Mouse (Mus musculus): ENCODE data around the gene Rora. TPM values are rescaled to one million over a fixed set of nuclear protein-coding genes. Genes with fewer than 3 reads are reported as not detected.
A peak's percentile ranks its signal among the peaks of the same experiment; 100 is the strongest.

Rora gene
- polyA plus RNA-seq, 1 experiment, result 0.06 TPM

DNA sequence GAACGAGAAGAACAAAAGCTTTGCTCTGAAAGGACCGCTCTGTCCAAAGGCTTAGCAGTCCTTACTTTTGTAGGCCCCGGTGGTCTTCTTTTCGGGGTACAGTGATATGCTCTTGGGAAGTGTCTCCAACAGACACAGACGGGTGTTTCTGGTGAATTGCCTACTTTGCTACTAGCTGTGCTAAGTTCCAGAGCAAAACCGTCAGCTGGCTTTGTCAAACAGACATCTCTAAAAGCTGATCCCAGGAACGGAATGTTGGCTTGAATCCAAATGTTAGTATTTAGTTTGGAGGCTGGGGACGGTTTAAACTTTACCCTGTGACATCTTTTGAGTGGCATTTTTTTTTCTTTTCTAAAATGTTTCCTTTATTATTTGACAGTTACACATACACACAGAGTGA is 680.5 kb downstream of the Rora start:
- Histone ChIP-seq H3K79me2 (ENCODE audit: control insufficient read depth, insufficient read depth) (no peaks in the 10 kb centered on the region), H3K4me3 (ENCODE audit: insufficient read depth, poor library complexity, severe bottlenecking) (no peak overlapping the region), H3K79me3 (ENCODE audit: low read depth) (no peaks in the 10 kb centered on the region), H3K36me3 (ENCODE audit: control insufficient read depth, insufficient read depth) (no peaks in the 10 kb centered on the region), H3ac (ENCODE audit: control insufficient read depth, insufficient read length, low read depth) (no peak overlapping the region), H3K27me3 (ENCODE audit: control insufficient read depth, insufficient read depth, insufficient read length) (no peaks in the 10 kb centered on the region)
- TF ChIP-seq CEBPB (IDR thresholded peaks at IDR 0.05; ENCODE audit: low read depth) (no peak), CTCF (IDR thresholded peaks at IDR 0.05; ENCODE audit: control insufficient read depth, insufficient read depth, insufficient read length) (no peak), MYOG (IDR thresholded peaks at IDR 0.05; ENCODE audit: control insufficient read depth, extremely low read depth, insufficient read length) (no peak), FOSL1 (IDR thresholded peaks at IDR 0.05; ENCODE audit: insufficient read depth, low read length, poor library complexity, severe bottlenecking) (no peak), MYOD1 (IDR thresholded peaks at IDR 0.05; ENCODE audit: control insufficient read depth, insufficient read length, low read depth) (no peak), MAX (IDR thresholded peaks at IDR 0.05) (no peak)

DNA sequence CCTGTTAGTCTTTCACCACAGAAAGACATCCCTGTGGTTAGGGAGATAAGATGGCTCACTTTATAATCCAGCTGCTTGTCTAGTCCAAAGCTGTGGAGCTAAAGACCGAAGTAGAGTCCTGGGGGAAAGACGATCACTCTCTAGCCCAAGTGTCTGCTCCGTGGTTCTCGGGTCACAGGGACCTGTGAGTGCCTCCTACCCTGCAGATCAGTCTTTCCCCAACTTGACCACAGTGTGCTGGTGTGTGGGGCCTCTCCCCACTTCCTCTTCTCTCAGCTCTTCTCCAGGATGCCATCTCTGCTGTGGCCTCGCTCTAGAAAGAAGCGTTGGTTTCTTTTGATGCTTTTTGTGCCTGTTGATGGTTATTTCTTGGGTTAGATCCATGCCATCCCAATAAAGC is 682.5 kb downstream of the Rora start:
- TF ChIP-seq MAX (IDR thresholded peaks at IDR 0.05) (no peak), MYOD1 (IDR thresholded peaks at IDR 0.05; ENCODE audit: control insufficient read depth, insufficient read length, low read depth) (peak; percentile 17), USF1 (IDR thresholded peaks at IDR 0.05; ENCODE audit: low read depth) (no peak)
- H3K4me3 ChIP-seq (ENCODE audit: insufficient read depth, poor library complexity, severe bottlenecking), result no peak overlapping the region
- H3ac ChIP-seq (ENCODE audit: control insufficient read depth, insufficient read length, low read depth), result no peak overlapping the region
- H3K27me3 ChIP-seq (ENCODE audit: control insufficient read depth, insufficient read depth, insufficient read length), result no peaks in the 10 kb centered on the region
- no peaks in the 10 kb centered on the region for H3K79me3 ChIP-seq (ENCODE audit: low read depth)
- no peaks in the 10 kb centered on the region for H3K79me2 ChIP-seq (ENCODE audit: control insufficient read depth, insufficient read depth)
- no peaks in the 10 kb centered on the region for H3K36me3 ChIP-seq (ENCODE audit: control insufficient read depth, insufficient read depth)

DNA sequence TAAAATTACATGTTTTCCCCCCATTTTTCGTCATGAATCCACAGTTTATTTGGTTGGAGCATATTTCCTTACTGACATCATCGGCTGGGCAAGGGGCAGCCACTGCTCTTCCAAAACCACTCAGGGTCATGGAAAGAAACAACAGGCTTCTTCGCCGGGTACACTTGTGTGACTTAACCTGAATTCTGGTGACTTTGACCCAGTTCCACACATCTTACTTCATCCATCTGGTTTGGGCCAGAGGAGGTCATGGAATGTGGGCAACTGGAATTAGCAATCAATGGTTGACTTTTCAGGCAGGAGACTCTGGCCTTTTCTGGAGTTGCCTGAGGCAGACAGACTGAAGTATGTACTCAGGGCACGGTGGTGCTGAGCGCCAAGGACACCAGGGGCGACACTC is 685.6 kb downstream of the Rora start:
- no peaks in the 10 kb centered on the region for H3K79me3 ChIP-seq (ENCODE audit: low read depth)
- H3K27me3 ChIP-seq (ENCODE audit: control insufficient read depth, insufficient read depth, insufficient read length), result no peaks in the 10 kb centered on the region
- no peaks in the 10 kb centered on the region for H3K36me3 ChIP-seq (ENCODE audit: control insufficient read depth, insufficient read depth)
- no peak overlapping the region for H3ac ChIP-seq (ENCODE audit: control insufficient read depth, insufficient read length, low read depth)
- no peak for TF ChIP-seq MYOD1 (IDR thresholded peaks at IDR 0.05; ENCODE audit: control insufficient read depth, insufficient read length, low read depth)
- no peak for TF ChIP-seq CEBPB (IDR thresholded peaks at IDR 0.05; ENCODE audit: low read depth)
- no peak for TF ChIP-seq MYOG (IDR thresholded peaks at IDR 0.05; ENCODE audit: control insufficient read depth, extremely low read depth, insufficient read length)
- TF ChIP-seq CTCF (IDR thresholded peaks at IDR 0.05; ENCODE audit: control insufficient read depth, insufficient read depth, insufficient read length), result no peak
- TF ChIP-seq USF1 (IDR thresholded peaks at IDR 0.05; ENCODE audit: low read depth), result no peak
- TF ChIP-seq FOSL1 (IDR thresholded peaks at IDR 0.05; ENCODE audit: insufficient read depth, low read length, poor library complexity, severe bottlenecking), result no peak
- TF ChIP-seq MAX (IDR thresholded peaks at IDR 0.05), result no peak
- H3K4me3 ChIP-seq (ENCODE audit: insufficient read depth, poor library complexity, severe bottlenecking), result no peak overlapping the region
- H3K79me2 ChIP-seq (ENCODE audit: control insufficient read depth, insufficient read depth), result no peaks in the 10 kb centered on the region

- Histone ChIP-seq H3K79me2 (ENCODE audit: control insufficient read depth, insufficient read depth) (no peaks in the 10 kb centered on the region), H3K79me3 (ENCODE audit: low read depth) (no peaks in the 10 kb centered on the region), H3K27me3 (ENCODE audit: control insufficient read depth, insufficient read depth, insufficient read length) (no peaks in the 10 kb centered on the region), H3K36me3 (ENCODE audit: control insufficient read depth, insufficient read depth) (no peaks in the 10 kb centered on the region), H3ac (ENCODE audit: control insufficient read depth, insufficient read length, low read depth) (no peak overlapping the region), H3K4me3 (ENCODE audit: insufficient read depth, poor library complexity, severe bottlenecking) (no peak overlapping the region)
- TF ChIP-seq MYOG (IDR thresholded peaks at IDR 0.05; ENCODE audit: control insufficient read depth, extremely low read depth, insufficient read length) (no peak), CTCF (IDR thresholded peaks at IDR 0.05; ENCODE audit: control insufficient read depth, insufficient read depth, insufficient read length) (no peak), USF1 (IDR thresholded peaks at IDR 0.05; ENCODE audit: low read depth) (no peak), FOSL1 (IDR thresholded peaks at IDR 0.05; ENCODE audit: insufficient read depth, low read length, poor library complexity, severe bottlenecking) (no peak), MYOD1 (IDR thresholded peaks at IDR 0.05; ENCODE audit: control insufficient read depth, insufficient read length, low read depth) (no peak), MAX (IDR thresholded peaks at IDR 0.05) (no peak), CEBPB (IDR thresholded peaks at IDR 0.05; ENCODE audit: low read depth) (no peak)
These were observed 686.2 kb downstream of the Rora start for GRCm38 (mm10) chr9:69339829-69340228.

GRCm38 (mm10) chr9:69340421-69340820 is 686.8 kb downstream of the Rora start:
- no peaks in the 10 kb centered on the region for H3K79me2 ChIP-seq (ENCODE audit: control insufficient read depth, insufficient read depth)

DNA sequence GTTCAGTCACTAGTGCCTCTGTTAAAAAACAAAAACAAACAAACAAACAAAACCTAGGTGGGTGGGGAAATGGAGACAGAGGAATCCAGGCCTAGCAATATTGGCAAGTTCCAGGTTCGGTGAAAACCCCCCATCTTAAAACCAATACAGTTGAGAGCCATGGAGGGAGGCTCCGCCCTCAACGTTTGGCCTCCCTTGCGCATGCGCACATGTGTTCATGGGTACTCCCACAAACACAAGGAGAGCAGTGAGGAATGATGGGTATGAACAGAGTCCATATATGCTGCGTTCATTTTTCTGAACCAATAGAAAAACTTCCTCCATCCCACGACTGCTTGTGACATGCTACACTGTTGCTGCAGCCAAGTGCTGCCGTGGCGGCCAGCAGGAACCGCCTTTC is 690.3 kb downstream of the Rora start:
- Histone ChIP-seq H3K27me3 (ENCODE audit: control insufficient read depth, insufficient read depth, insufficient read length) (no peaks in the 10 kb centered on the region), H3K79me3 (ENCODE audit: low read depth) (no peaks in the 10 kb centered on the region), H3K36me3 (ENCODE audit: control insufficient read depth, insufficient read depth) (no peaks in the 10 kb centered on the region), H3ac (ENCODE audit: control insufficient read depth, insufficient read length, low read depth) (no peak overlapping the region), H3K79me2 (ENCODE audit: control insufficient read depth, insufficient read depth) (no peaks in the 10 kb centered on the region), H3K4me3 (ENCODE audit: insufficient read depth, poor library complexity, severe bottlenecking) (no peak overlapping the region)
- TF ChIP-seq MYOD1 (IDR thresholded peaks at IDR 0.05; ENCODE audit: control insufficient read depth, insufficient read length, low read depth) (no peak), MAX (IDR thresholded peaks at IDR 0.05) (no peak), USF1 (IDR thresholded peaks at IDR 0.05; ENCODE audit: low read depth) (no peak), CEBPB (IDR thresholded peaks at IDR 0.05; ENCODE audit: low read depth) (no peak), FOSL1 (IDR thresholded peaks at IDR 0.05; ENCODE audit: insufficient read depth, low read length, poor library complexity, severe bottlenecking) (no peak), MYOG (IDR thresholded peaks at IDR 0.05; ENCODE audit: control insufficient read depth, extremely low read depth, insufficient read length) (no peak), CTCF (IDR thresholded peaks at IDR 0.05; ENCODE audit: control insufficient read depth, insufficient read depth, insufficient read length) (no peak)

More at GRCm38 (mm10) chr9:69340421-69340820, 686.8 kb downstream of the Rora start:
- Histone ChIP-seq H3K79me3 (ENCODE audit: low read depth) (no peaks in the 10 kb centered on the region), H3K27me3 (ENCODE audit: control insufficient read depth, insufficient read depth, insufficient read length) (no peaks in the 10 kb centered on the region), H3K36me3 (ENCODE audit: control insufficient read depth, insufficient read depth) (no peaks in the 10 kb centered on the region), H3ac (ENCODE audit: control insufficient read depth, insufficient read length, low read depth) (no peak overlapping the region), H3K4me3 (ENCODE audit: insufficient read depth, poor library complexity, severe bottlenecking) (no peak overlapping the region)
- TF ChIP-seq MYOD1 (IDR thresholded peaks at IDR 0.05; ENCODE audit: control insufficient read depth, insufficient read length, low read depth), result no peak
- TF ChIP-seq MAX (IDR thresholded peaks at IDR 0.05), result no peak
- no peak for TF ChIP-seq MYOG (IDR thresholded peaks at IDR 0.05; ENCODE audit: control insufficient read depth, extremely low read depth, insufficient read length)
- TF ChIP-seq CTCF (IDR thresholded peaks at IDR 0.05; ENCODE audit: control insufficient read depth, insufficient read depth, insufficient read length), result no peak
- no peak for TF ChIP-seq FOSL1 (IDR thresholded peaks at IDR 0.05; ENCODE audit: insufficient read depth, low read length, poor library complexity, severe bottlenecking)
- TF ChIP-seq CEBPB (IDR thresholded peaks at IDR 0.05; ENCODE audit: low read depth), result no peak
- no peak for TF ChIP-seq USF1 (IDR thresholded peaks at IDR 0.05; ENCODE audit: low read depth)
